Mouse (Mus musculus): ENCODE data around the gene Rab37. TPM values are rescaled to one million over a fixed set of nuclear protein-coding genes. Genes with fewer than 3 reads are reported as not detected.
A peak's percentile ranks its signal among the peaks of the same experiment; 100 is the strongest.

Rab37 gene
- polyA plus RNA-seq, 1 experiment from 2014 or later = 1.3 TPM

- Histone ChIP-seq H3K4me2 (no peak overlapping the region), H3K36me3 (ENCODE audit: control insufficient read depth, insufficient read depth, low read length) (no peaks in the 10 kb centered on the region), H3K9me3 (replicated peaks; ENCODE audit: control insufficient read depth, low read length) (no peaks in the 10 kb centered on the region), H3K27ac (ENCODE audit: low read depth, low read length) (no peak overlapping the region), H3K4me3 (ENCODE audit: low read depth, low read length) (no peak overlapping the region), H3K4me1 (ENCODE audit: control insufficient read depth, insufficient read depth, low read length) (peaks cover 28% of the 10 kb centered on the region), H3K27me3 (ENCODE audit: control insufficient read depth, insufficient read depth, low read length) (peaks cover 4% of the 10 kb centered on the region), H3K9ac (ENCODE audit: low read depth, low read length) (no peak overlapping the region)
- WGBS (ENCODE audit: insufficient replicate concordance) = 47% methylated on average over 8 of the region's 8 CpGs
- no peak for ATAC-seq (replicated peaks; ENCODE audit: insufficient number of reproducible peaks, low FRiP score, low TSS enrichment)
These were observed 79.9 kb downstream of the Rab37 start for GRCm38 (mm10) chr11:115171125-115171524.

GRCm38 (mm10) chr11:115172825-115173287, 81.6 kb downstream of the Rab37 start:
- ATAC-seq (replicated peaks; ENCODE audit: insufficient number of reproducible peaks, low FRiP score, low TSS enrichment) = no peak
- H3K4me1 ChIP-seq (ENCODE audit: control insufficient read depth, insufficient read depth, low read length) = peaks cover 32% of the 10 kb centered on the region
- 17% methylated on average over 4 of the region's 4 CpGs for WGBS (ENCODE audit: insufficient replicate concordance)

GRCm38 (mm10) chr11:115173549-115174339, 82.5 kb downstream of the Rab37 start:
- 17% methylated on average over 16 of the region's 16 CpGs for WGBS (ENCODE audit: insufficient replicate concordance)
- Histone ChIP-seq H3K9ac (ENCODE audit: low read depth, low read length) (no peak overlapping the region), H3K4me2 (peak overlapping the region; percentile 27), H3K27me3 (ENCODE audit: control insufficient read depth, insufficient read depth, low read length) (peaks cover 6% of the 10 kb centered on the region), H3K4me1 (ENCODE audit: control insufficient read depth, insufficient read depth, low read length) (peaks cover 34% of the 10 kb centered on the region), H3K4me3 (ENCODE audit: low read depth, low read length) (no peak overlapping the region), H3K36me3 (ENCODE audit: control insufficient read depth, insufficient read depth, low read length) (no peaks in the 10 kb centered on the region), H3K27ac (ENCODE audit: low read depth, low read length) (no peak overlapping the region), H3K9me3 (replicated peaks; ENCODE audit: control insufficient read depth, low read length) (no peaks in the 10 kb centered on the region)
- ATAC-seq (replicated peaks; ENCODE audit: insufficient number of reproducible peaks, low FRiP score, low TSS enrichment) = no peak

More at GRCm38 (mm10) chr11:115172825-115173287, 81.6 kb downstream of the Rab37 start:
- Histone ChIP-seq H3K9ac (ENCODE audit: low read depth, low read length) (no peak overlapping the region), H3K9me3 (replicated peaks; ENCODE audit: control insufficient read depth, low read length) (no peaks in the 10 kb centered on the region), H3K27me3 (ENCODE audit: control insufficient read depth, insufficient read depth, low read length) (peaks cover 6% of the 10 kb centered on the region), H3K4me3 (ENCODE audit: low read depth, low read length) (no peak overlapping the region), H3K4me2 (no peak overlapping the region; the same call in none of the 2 replicates), H3K36me3 (ENCODE audit: control insufficient read depth, insufficient read depth, low read length) (no peaks in the 10 kb centered on the region), H3K27ac (ENCODE audit: low read depth, low read length) (no peak overlapping the region)

- no peak overlapping the region for H3K27ac ChIP-seq (ENCODE audit: low read depth, low read length)
- 66% methylated on average over 24 of the region's 24 CpGs for WGBS (ENCODE audit: insufficient replicate concordance)
- peaks cover 6% of the 10 kb centered on the region for H3K27me3 ChIP-seq (ENCODE audit: control insufficient read depth, insufficient read depth, low read length)
These were observed 85.4 kb downstream of the Rab37 start for GRCm38 (mm10) chr11:115176399-115177190.

GRCm38 (mm10) chr11:115177559-115178195, 86.4 kb downstream of the Rab37 start:
- Histone ChIP-seq H3K9me3 (replicated peaks; ENCODE audit: control insufficient read depth, low read length) (no peaks in the 10 kb centered on the region), H3K4me3 (ENCODE audit: low read depth, low read length) (no peak overlapping the region), H3K4me2 (peak overlapping the region; percentile 2; the same call in 1 of the 2 replicates), H3K27ac (ENCODE audit: low read depth, low read length) (no peak overlapping the region), H3K4me1 (ENCODE audit: control insufficient read depth, insufficient read depth, low read length) (peaks cover 20% of the 10 kb centered on the region), H3K27me3 (ENCODE audit: control insufficient read depth, insufficient read depth, low read length) (peaks cover 6% of the 10 kb centered on the region), H3K36me3 (ENCODE audit: control insufficient read depth, insufficient read depth, low read length) (no peaks in the 10 kb centered on the region), H3K9ac (ENCODE audit: low read depth, low read length) (peak overlapping the region; percentile 39; the same call in 1 of the 2 replicates)
- WGBS (ENCODE audit: insufficient replicate concordance) = 47% methylated on average over 10 of the region's 10 CpGs
- ATAC-seq (replicated peaks; ENCODE audit: insufficient number of reproducible peaks, low FRiP score, low TSS enrichment) = no peak

More at GRCm38 (mm10) chr11:115176399-115177190, 85.4 kb downstream of the Rab37 start:
- Histone ChIP-seq H3K9me3 (replicated peaks; ENCODE audit: control insufficient read depth, low read length) (no peaks in the 10 kb centered on the region), H3K4me1 (ENCODE audit: control insufficient read depth, insufficient read depth, low read length) (peaks cover 31% of the 10 kb centered on the region), H3K36me3 (ENCODE audit: control insufficient read depth, insufficient read depth, low read length) (no peaks in the 10 kb centered on the region), H3K4me2 (no peak overlapping the region), H3K4me3 (ENCODE audit: low read depth, low read length) (no peak overlapping the region), H3K9ac (ENCODE audit: low read depth, low read length) (no peak overlapping the region)
- no peak for ATAC-seq (replicated peaks; ENCODE audit: insufficient number of reproducible peaks, low FRiP score, low TSS enrichment)

GRCm38 (mm10) chr11:115178766-115179165, 87.5 kb downstream of the Rab37 start:
- no peak overlapping the region for H3K9ac ChIP-seq (ENCODE audit: low read depth, low read length)
- no peak overlapping the region for H3K4me2 ChIP-seq
- no peak overlapping the region for H3K4me3 ChIP-seq (ENCODE audit: low read depth, low read length)
- peaks cover 6% of the 10 kb centered on the region for H3K27me3 ChIP-seq (ENCODE audit: control insufficient read depth, insufficient read depth, low read length)
- H3K36me3 ChIP-seq (ENCODE audit: control insufficient read depth, insufficient read depth, low read length) = no peaks in the 10 kb centered on the region
- no peaks in the 10 kb centered on the region for H3K9me3 ChIP-seq (replicated peaks; ENCODE audit: control insufficient read depth, low read length)
- no peak for ATAC-seq (replicated peaks; ENCODE audit: insufficient number of reproducible peaks, low FRiP score, low TSS enrichment)
- 85% methylated on average over 2 of the region's 2 CpGs for WGBS (ENCODE audit: insufficient replicate concordance)
- H3K27ac ChIP-seq (ENCODE audit: low read depth, low read length) = no peak overlapping the region
- H3K4me1 ChIP-seq (ENCODE audit: control insufficient read depth, insufficient read depth, low read length) = peaks cover 10% of the 10 kb centered on the region

- H3K27me3 ChIP-seq (ENCODE audit: control insufficient read depth, insufficient read depth, low read length) = peaks cover 6% of the 10 kb centered on the region
- peaks cover 6% of the 10 kb centered on the region for H3K4me1 ChIP-seq (ENCODE audit: control insufficient read depth, insufficient read depth, low read length)
- ATAC-seq (replicated peaks; ENCODE audit: insufficient number of reproducible peaks, low FRiP score, low TSS enrichment) = no peak
- WGBS (ENCODE audit: insufficient replicate concordance) = 67% methylated on average over 6 of the region's 6 CpGs
- H3K4me2 ChIP-seq = no peak overlapping the region
- H3K4me3 ChIP-seq (ENCODE audit: low read depth, low read length) = no peak overlapping the region
- no peak overlapping the region for H3K27ac ChIP-seq (ENCODE audit: low read depth, low read length)
- H3K36me3 ChIP-seq (ENCODE audit: control insufficient read depth, insufficient read depth, low read length) = no peaks in the 10 kb centered on the region
- H3K9ac ChIP-seq (ENCODE audit: low read depth, low read length) = no peak overlapping the region
- no peaks in the 10 kb centered on the region for H3K9me3 ChIP-seq (replicated peaks; ENCODE audit: control insufficient read depth, low read length)
These were observed 88.0 kb downstream of the Rab37 start for GRCm38 (mm10) chr11:115179191-115179590.

- Histone ChIP-seq H3K27ac (ENCODE audit: low read depth, low read length) (no peak overlapping the region), H3K27me3 (ENCODE audit: control insufficient read depth, insufficient read depth, low read length) (peaks cover 6% of the 10 kb centered on the region), H3K4me1 (ENCODE audit: control insufficient read depth, insufficient read depth, low read length) (peaks cover 6% of the 10 kb centered on the region), H3K4me3 (ENCODE audit: low read depth, low read length) (no peak overlapping the region), H3K9me3 (replicated peaks; ENCODE audit: control insufficient read depth, low read length) (no peaks in the 10 kb centered on the region), H3K36me3 (ENCODE audit: control insufficient read depth, insufficient read depth, low read length) (no peaks in the 10 kb centered on the region), H3K4me2 (no peak overlapping the region), H3K9ac (ENCODE audit: low read depth, low read length) (no peak overlapping the region)
- WGBS (ENCODE audit: insufficient replicate concordance) = 75% methylated on average over 6 of the region's 6 CpGs
- ATAC-seq (replicated peaks; ENCODE audit: insufficient number of reproducible peaks, low FRiP score, low TSS enrichment) = no peak
These were observed 88.7 kb downstream of the Rab37 start for GRCm38 (mm10) chr11:115179881-115180280.

Measured in heart, embryonic 11.5 days (tissue).